Mouse (Mus musculus) MEL (cell line): ENCODE measurements around the gene Nup93. TPM values are rescaled to one million over a fixed set of nuclear protein-coding genes. Genes with fewer than 3 reads are reported as not detected.
A peak's percentile ranks its signal among the peaks of the same experiment; 100 is the strongest.

ENCODE experiments used
- DNase-seq: peaks from one replicate; pipeline ENCODE4 v3.0.0; 2011; ENCODE audit warnings: low read depth, low spot score
- H3K27ac ChIP-seq: 2 replicates; pipeline ENCODE4 v1.5.1; 2012; ENCODE audit warnings: low read depth, mild to moderate bottlenecking, control low read depth, low read length, moderate library complexity; ENCODE audit not compliant: control insufficient read depth
- H3K27me3 ChIP-seq, 2 experiments: fragments of 150-350 bp in 1 of 2; sonication (generic) in 1 of 2; 2 replicates each; pipeline ENCODE4 v1.6.1; 2012; ENCODE audit warnings: low read length in 2 of 2, mild to moderate bottlenecking in 2 of 2, improper control_type of control experiment in 1 of 2, moderate library complexity in 1 of 2; ENCODE audit not compliant: insufficient read depth in 2 of 2, control insufficient read depth in 1 of 2
- H3K36me3 ChIP-seq, 2 experiments: 2 replicates each; pipeline ENCODE4 v1.6.1; 2012 to 2014; ENCODE audit warnings: low read length in 2 of 2, improper control_type of control experiment in 1 of 2, inconsistent platforms in 1 of 2, mild to moderate bottlenecking in 1 of 2; ENCODE audit not compliant: insufficient read depth in 2 of 2, control insufficient read depth in 1 of 2
- H3K4me1 ChIP-seq, 2 experiments: fragments of 150-350 bp in 1 of 2; sonication (generic) in 1 of 2; 2 replicates each; pipeline ENCODE4 v1.6.1; 2012; ENCODE audit warnings: low read length in 2 of 2, improper control_type of control experiment in 1 of 2, mild to moderate bottlenecking in 1 of 2; ENCODE audit not compliant: insufficient read depth in 2 of 2, control insufficient read depth in 1 of 2
- H3K4me3 ChIP-seq, 2 experiments: fragments of 150-350 bp in 1 of 2; sonication (generic) in 1 of 2; 2 replicates each; pipeline ENCODE4 v1.5.1; 2012; ENCODE audit warnings: low read depth in 2 of 2, low read length in 2 of 2, mild to moderate bottlenecking in 2 of 2, moderate library complexity in 2 of 2, control low read depth in 1 of 2, improper control_type of control experiment in 1 of 2; ENCODE audit not compliant: control insufficient read depth in 1 of 2, insufficient read depth in 1 of 2
- H3K79me2 ChIP-seq: 2 replicates; pipeline ENCODE4 v1.6.1; 2012; ENCODE audit warnings: mild to moderate bottlenecking, low read length, moderate library complexity; ENCODE audit not compliant: control insufficient read depth, poor library complexity, insufficient read depth
- H3K9ac ChIP-seq: 2 replicates; pipeline ENCODE4 v1.6.1; 2012; ENCODE audit warnings: low read depth, mild to moderate bottlenecking, control low read depth, low read length, moderate library complexity; ENCODE audit not compliant: control insufficient read depth, poor library complexity, severe bottlenecking
- H3K9me3 ChIP-seq: fragments of 150-350 bp; sonication (generic); replicated peaks from 2 replicates; pipeline ENCODE4 v1.6.1; 2012; ENCODE audit warnings: mild to moderate bottlenecking, low read length, improper control_type of control experiment, moderate library complexity; ENCODE audit not compliant: insufficient read depth
- BHLHE40 ChIP-seq: IDR thresholded peaks from 2 replicates; pipeline ENCODE4 v1.6.1; 2012; ENCODE audit warnings: low read depth, mild to moderate bottlenecking, inconsistent platforms, low read length, improper control_type of control experiment, borderline replicate concordance
- CHD1 ChIP-seq: IDR thresholded peaks from 2 replicates; pipeline ENCODE4 v1.6.1; 2012; ENCODE audit warnings: low read depth, mild to moderate bottlenecking, inconsistent platforms, low read length, improper control_type of control experiment
- ETS1 ChIP-seq: IDR thresholded peaks from 2 replicates; pipeline ENCODE4 v1.6.1; 2012; ENCODE audit warnings: low read depth, mild to moderate bottlenecking, inconsistent platforms, low read length, improper control_type of control experiment, moderate library complexity
- GABPA ChIP-seq: IDR thresholded peaks from 2 replicates; pipeline ENCODE4 v1.6.1; 2012; ENCODE audit warnings: low read depth, mild to moderate bottlenecking, inconsistent platforms, low read length, improper control_type of control experiment, moderate library complexity
- JUND ChIP-seq: IDR thresholded peaks from 2 replicates; pipeline ENCODE4 v1.6.1; 2011; ENCODE audit warnings: low read depth, mild to moderate bottlenecking, improper control_type of control experiment, low read length
- MEF2A ChIP-seq: IDR thresholded peaks from 2 replicates; pipeline ENCODE4 v1.6.1; 2014; ENCODE audit warnings: low read depth, mild to moderate bottlenecking, inconsistent platforms, low read length, improper control_type of control experiment; ENCODE audit not compliant: poor library complexity, insufficient replicate concordance, severe bottlenecking; ENCODE audit errors: extremely low read depth
- NELFE ChIP-seq: IDR thresholded peaks from 2 replicates; pipeline ENCODE4 v1.6.1; 2011; ENCODE audit warnings: low read depth, low read length, improper control_type of control experiment
- POLR2AphosphoS5 ChIP-seq: IDR thresholded peaks from 2 replicates; pipeline ENCODE4 v1.6.1; 2012; ENCODE audit warnings: low read depth, borderline replicate concordance, mild to moderate bottlenecking, inconsistent platforms, low read length, moderate library complexity, mixed read lengths
- RCOR1 ChIP-seq: IDR thresholded peaks from 2 replicates; pipeline ENCODE4 v1.6.1; 2012; ENCODE audit warnings: low read depth, mild to moderate bottlenecking, inconsistent platforms, low read length, improper control_type of control experiment
- SIN3A ChIP-seq: IDR thresholded peaks from 2 replicates; pipeline ENCODE4 v1.6.1; 2012; ENCODE audit warnings: low read length, improper control_type of control experiment, inconsistent platforms
- SMC3 ChIP-seq: IDR thresholded peaks from 2 replicates; pipeline ENCODE4 v1.6.1; 2011; ENCODE audit warnings: low read depth, low read length, improper control_type of control experiment
- TAL1 ChIP-seq: IDR thresholded peaks from 2 replicates; pipeline ENCODE4 v1.6.1; 2012; ENCODE audit warnings: mild to moderate bottlenecking, inconsistent platforms, low read length, moderate library complexity, mixed read lengths
- TBP ChIP-seq: IDR thresholded peaks from 2 replicates; pipeline ENCODE4 v1.8.0; 2011; ENCODE audit warnings: low read depth, low read length, improper control_type of control experiment
- UBTF ChIP-seq: IDR thresholded peaks from 2 replicates; pipeline ENCODE4 v1.6.1; 2012; ENCODE audit warnings: low read depth, mild to moderate bottlenecking, inconsistent platforms, low read length, improper control_type of control experiment, moderate library complexity, borderline replicate concordance; ENCODE audit not compliant: insufficient read depth
- USF1 ChIP-seq: IDR thresholded peaks from 2 replicates; pipeline ENCODE4 v1.6.1; 2014; ENCODE audit warnings: low read depth, mild to moderate bottlenecking, inconsistent platforms, low read length, improper control_type of control experiment, moderate library complexity
- USF2 ChIP-seq, 2 experiments: IDR thresholded peaks; 2 replicates each; pipeline ENCODE4 v1.6.1; 2011 to 2012; ENCODE audit warnings: improper control_type of control experiment in 2 of 2, low read length in 2 of 2, borderline replicate concordance in 1 of 2, inconsistent platforms in 1 of 2, low read depth in 1 of 2, mild to moderate bottlenecking in 1 of 2; ENCODE audit not compliant: insufficient read depth in 1 of 2
- ZNF384 ChIP-seq: IDR thresholded peaks from 2 replicates; pipeline ENCODE4 v1.6.1; 2012; ENCODE audit warnings: low read depth, mild to moderate bottlenecking, inconsistent platforms, low read length, improper control_type of control experiment
- polyA plus RNA-seq, 2 experiments: library from polyadenylated mRNA; stranded (reverse) in 1 of 2; unstranded in 1 of 2; fragments of >175 nt in 1 of 2; fragments of >200 nt in 1 of 2; gene quantifications; 2 replicates each; pipeline versions ENCODE4 v1.2.1 to v1.2.4; 2012; ENCODE audit warnings: low replicate concordance in 2 of 2, low read depth in 1 of 2; ENCODE audit not compliant: insufficient read length in 2 of 2, insufficient read depth in 1 of 2, missing spikeins in 1 of 2
- total RNA-seq: library from RNA; depleted of rRNA; stranded (reverse); fragments of 300-350 nt; gene quantifications from 2 replicates; pipeline ENCODE4 v1.2.3, GENCODE M21; 2012

Gene Nup93
- total and polyA plus RNA-seq, 3 experiments = 71.6 to 292 (median 110) TPM

DNA sequence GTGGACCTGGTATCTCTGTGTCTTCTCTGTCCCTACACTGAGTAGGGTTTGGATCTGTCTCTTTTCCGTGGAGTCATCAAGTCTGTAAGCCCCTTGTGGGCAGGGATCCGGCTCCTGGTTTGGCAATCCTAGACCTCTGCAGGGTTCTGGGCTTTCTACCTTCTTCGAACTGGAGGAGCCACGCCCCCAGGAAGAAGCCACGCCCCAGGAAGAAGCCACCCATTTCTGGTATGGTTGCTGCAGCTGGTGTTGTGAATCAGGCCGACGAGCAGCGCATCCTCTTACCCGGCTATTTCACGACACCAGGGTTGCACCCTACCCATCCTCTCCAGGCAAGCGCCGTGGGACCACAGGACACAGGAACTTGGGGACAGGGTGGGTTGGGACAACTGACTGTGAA, 109.7 kb downstream of the Nup93 start:
- H3K4me1 ChIP-seq = no peaks in the 10 kb centered on the region
- no peak overlapping the region for H3K27ac ChIP-seq
- no peaks in the 10 kb centered on the region for H3K36me3 ChIP-seq
- H3K79me2 ChIP-seq = no peaks in the 10 kb centered on the region
- no peak overlapping the region for H3K9ac ChIP-seq
- H3K9me3 ChIP-seq = no peaks in the 10 kb centered on the region
- peak; percentile 19 for DNase-seq
- no peaks in the 10 kb centered on the region; a peak in 1 of 4 replicates for H3K27me3 ChIP-seq
- TF ChIP-seq SIN3A (no peak), RCOR1 (no peak), SMC3 (no peak), ZNF384 (no peak), POLR2AphosphoS5 (no peak), TBP (no peak), JUND (no peak), TAL1 (no peak), NELFE (no peak)
- no peak overlapping the region for H3K4me3 ChIP-seq

DNA sequence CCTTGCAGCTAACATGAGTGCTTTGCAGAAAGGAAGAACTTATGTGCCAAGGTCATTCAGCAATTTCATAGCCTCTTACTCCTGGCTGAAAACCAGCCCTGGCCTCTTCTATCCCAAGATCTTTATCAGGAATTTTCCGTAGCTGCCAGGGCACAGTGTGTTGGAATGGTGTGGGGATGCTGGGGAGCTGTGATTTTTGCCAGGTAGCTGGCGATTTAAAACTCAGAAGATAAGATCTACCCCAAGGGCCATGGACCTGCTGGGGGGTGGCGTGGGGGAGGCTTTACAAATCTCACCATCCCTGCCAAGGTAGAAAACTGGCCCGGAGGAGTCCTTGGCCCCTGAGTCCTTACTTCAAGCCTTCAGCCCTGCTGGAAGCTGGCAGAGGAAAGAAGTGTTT, 111.7 kb downstream of the Nup93 start:
- Histone ChIP-seq H3K79me2 (no peaks in the 10 kb centered on the region), H3K27me3 (no peaks in the 10 kb centered on the region; a peak in 1 of 4 replicates), H3K36me3 (no peaks in the 10 kb centered on the region), H3K27ac (no peak overlapping the region), H3K9ac (no peak overlapping the region), H3K4me1 (no peaks in the 10 kb centered on the region), H3K4me3 (no peak overlapping the region), H3K9me3 (no peaks in the 10 kb centered on the region)
- no peak for DNase-seq
- TF ChIP-seq USF2 (IDR thresholded peaks at IDR 0.05; ENCODE audit: borderline replicate concordance in 1 of 2, insufficient read depth in 1 of 2, low read depth in 1 of 2, low read length in 2 of 2) (no peak), TBP (no peak), UBTF (no peak), MEF2A (no peak), BHLHE40 (no peak), USF1 (no peak), JUND (no peak), CHD1 (no peak), RCOR1 (no peak), GABPA (no peak), ETS1 (no peak)
- TF ChIP-seq, all 39 proteins: peak for 0
